Mouse (Mus musculus) forebrain, embryonic 11.5 days (tissue): ENCODE measurements around the gene Dmwd. TPM values are rescaled to one million over a fixed set of nuclear protein-coding genes. Genes with fewer than 3 reads are reported as not detected.

ENCODE experiments used
- ATAC-seq: fragments of 200-750 bp; cut with Nextera tagmentation; replicated peaks from 2 replicates; pipeline ENCODE4 v1.8.0; 2017; ENCODE audit warnings: moderate TSS enrichment; ENCODE audit not compliant: low FRiP score
- DNase-seq: peaks from one replicate; pipeline ENCODE4 v3.0.0-alpha.2; 2017; ENCODE audit warnings: low spot score
- H3K27ac ChIP-seq: fragments of 300-500 bp; sonication (generic); 2 replicates; pipeline ENCODE4 v1.5.1; 2014; ENCODE audit warnings: low read depth, low read length
- H3K27me3 ChIP-seq: fragments of 300-500 bp; sonication (generic); 2 replicates; pipeline ENCODE4 v1.6.1; 2014; ENCODE audit warnings: mild to moderate bottlenecking, low read length, mixed read lengths; ENCODE audit not compliant: control insufficient read depth, insufficient read depth
- H3K36me3 ChIP-seq: fragments of 300-500 bp; sonication (generic); 2 replicates; pipeline ENCODE4 v1.6.1; 2014; ENCODE audit warnings: mild to moderate bottlenecking, low read length, moderate library complexity, mixed read lengths; ENCODE audit not compliant: control insufficient read depth, insufficient read depth
- H3K4me1 ChIP-seq: fragments of 300-500 bp; sonication (generic); replicated peaks from 2 replicates; pipeline ENCODE4 v1.6.1; 2014; ENCODE audit warnings: low read length, mixed read lengths; ENCODE audit not compliant: control insufficient read depth, insufficient read depth
- H3K4me2 ChIP-seq: fragments of 300-500 bp; sonication (generic); 2 replicates; pipeline ENCODE4 v1.6.1; 2014; ENCODE audit warnings: low read depth, mild to moderate bottlenecking, low read length, moderate library complexity, mixed read lengths; ENCODE audit not compliant: severe bottlenecking
- H3K4me3 ChIP-seq: fragments of 300-500 bp; sonication (generic); 2 replicates; pipeline ENCODE4 v1.5.1; 2014; ENCODE audit warnings: low read depth, low read length
- H3K9ac ChIP-seq: fragments of 300-500 bp; sonication (generic); 2 replicates; pipeline ENCODE4 v1.6.1; 2014; ENCODE audit warnings: low read length
- H3K9me3 ChIP-seq: fragments of 300-500 bp; sonication (generic); 2 replicates; pipeline ENCODE4 v1.6.1; 2016; ENCODE audit warnings: low read length, mixed read lengths; ENCODE audit not compliant: control insufficient read depth
- WGBS: fragments of 180-500 bp; shearing (Covaris S2); extraction: QIAGEN DNeasy Blood & Tissue Kit; methylation state at CpG from one replicate; pipeline ENCODE4 v1.1.7; 2014; 5-methylcytosine and 5-hydroxymethylcytosine counted together
- microRNA-seq: library from miRNA; unstranded; fragments of <30 nt; microRNA quantifications from one replicate; pipeline ENCODE4, GENCODE M21; 2016; ENCODE audit not compliant: insufficient number of aligned reads
- polyA plus RNA-seq: library from polyadenylated mRNA; unstranded; fragments of >200 nt; fragmentation: Nextera tagmentation; extraction: Ambion mirVana; gene quantifications from 2 replicates; pipeline ENCODE4 v1.2.1, GENCODE M21; 2014

Gene Dmwd
- polyA plus RNA-seq, 1 experiment from 2014 or later, result 20.9 TPM

GRCm38 (mm10) chr7:19124713-19125112, 48.7 kb downstream of the Dmwd start:
- no peak for DNase-seq
- no peak overlapping the region for H3K4me2 ChIP-seq
- no peaks in the 10 kb centered on the region for H3K9me3 ChIP-seq
- no peak for ATAC-seq
- no peaks in the 10 kb centered on the region for H3K36me3 ChIP-seq
- WGBS, result 91% methylated on average over 6 of the region's 6 CpGs
- H3K9ac ChIP-seq, result no peak overlapping the region
- no peak overlapping the region for H3K27ac ChIP-seq
- no peaks in the 10 kb centered on the region for H3K27me3 ChIP-seq
- H3K4me1 ChIP-seq, result peaks cover 4% of the 10 kb centered on the region; the same call in 1 of the 2 replicates
- H3K4me3 ChIP-seq, result no peak overlapping the region

DNA sequence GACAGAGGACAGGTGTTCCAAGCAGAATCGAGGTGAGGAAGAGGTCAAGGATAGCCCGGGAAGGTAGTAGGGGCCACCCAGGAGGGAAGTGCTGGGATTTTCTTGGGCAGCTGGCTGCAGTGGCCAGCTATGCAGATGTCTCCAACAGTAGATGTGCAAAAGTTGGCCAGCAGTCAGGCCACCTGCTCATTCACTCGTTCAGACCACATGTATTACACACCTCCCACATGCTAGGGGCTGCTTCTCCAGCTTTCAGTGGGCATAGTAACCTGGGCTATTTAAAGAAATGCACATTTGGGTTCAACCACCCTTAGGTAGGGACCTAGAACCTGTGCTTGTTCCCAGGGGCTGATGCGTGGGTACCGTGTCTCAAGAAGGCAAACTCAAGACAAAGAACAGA, 51.7 kb downstream of the Dmwd start:
- WGBS, result 92% methylated on average over 5 of the region's 5 CpGs
- no peak overlapping the region for H3K9ac ChIP-seq
- ATAC-seq (no peak), DNase-seq (no peak)
- no peaks in the 10 kb centered on the region for H3K36me3 ChIP-seq
- no peak overlapping the region for H3K4me2 ChIP-seq
- peaks cover 7% of the 10 kb centered on the region for H3K4me1 ChIP-seq
- no peak overlapping the region for H3K4me3 ChIP-seq
- H3K27ac ChIP-seq, result no peak overlapping the region
- no peaks in the 10 kb centered on the region for H3K27me3 ChIP-seq
- H3K9me3 ChIP-seq, result no peaks in the 10 kb centered on the region

- H3K27ac ChIP-seq, result no peak overlapping the region
- no peaks in the 10 kb centered on the region for H3K27me3 ChIP-seq
- H3K9ac ChIP-seq, result no peak overlapping the region
- H3K4me2 ChIP-seq, result no peak overlapping the region
- no peaks in the 10 kb centered on the region for H3K36me3 ChIP-seq
- DNase-seq, result no peak
- H3K9me3 ChIP-seq, result no peaks in the 10 kb centered on the region
- no peak for ATAC-seq
- no peak overlapping the region for H3K4me3 ChIP-seq
- WGBS, result 95% methylated on average over 5 of the region's 5 CpGs
- peaks cover 7% of the 10 kb centered on the region for H3K4me1 ChIP-seq
These were observed 53.4 kb downstream of the Dmwd start for GRCm38 (mm10) chr7:19129396-19129795.

GRCm38 (mm10) chr7:19130657-19131056, 54.6 kb downstream of the Dmwd start:
- ATAC-seq, result no peak
- H3K36me3 ChIP-seq, result peaks cover 3% of the 10 kb centered on the region; the same call in 1 of the 2 replicates
- peak overlapping the region; percentile 35; the same call in 1 of the 2 replicates for H3K4me3 ChIP-seq

GRCm38 (mm10) chr7:19131324-19131848, 55.4 kb downstream of the Dmwd start:
- H3K9me3 ChIP-seq, result no peaks in the 10 kb centered on the region
- H3K4me3 ChIP-seq, result peak overlapping the region; percentile 35
- H3K9ac ChIP-seq, result peak overlapping the region; percentile 45; the same call in 1 of the 2 replicates
- peak overlapping the region; percentile 69 for H3K27ac ChIP-seq
- WGBS, result under 1% methylated on average over 39 of the region's 39 CpGs
- ATAC-seq, result peak; percentile 98
- peak; percentile 98 for DNase-seq
- H3K36me3 ChIP-seq, result peaks cover 9% of the 10 kb centered on the region; the same call in 1 of the 2 replicates
- H3K27me3 ChIP-seq, result no peaks in the 10 kb centered on the region
- H3K4me2 ChIP-seq, result peak overlapping the region; percentile 67
- H3K4me1 ChIP-seq, result peaks cover 7% of the 10 kb centered on the region

More at GRCm38 (mm10) chr7:19130657-19131056, 54.6 kb downstream of the Dmwd start:
- Histone ChIP-seq H3K4me2 (peak overlapping the region; percentile 67), H3K27ac (peak overlapping the region; percentile 68; the same call in 1 of the 2 replicates), H3K27me3 (no peaks in the 10 kb centered on the region), H3K9me3 (no peaks in the 10 kb centered on the region), H3K9ac (peak overlapping the region; percentile 45; the same call in 1 of the 2 replicates), H3K4me1 (peaks cover 7% of the 10 kb centered on the region)
- WGBS, result 35% methylated on average over 4 of the region's 4 CpGs
- no peak for DNase-seq

Small RNA genes within 50 kb of the gene (microRNA-seq; reads per million reads assigned to microRNA genes)
- not detected for gene Mir3100

Other genes with a start within 250 kb of the Dmwd start
- gene Mill2, start 236.3 kb upstream of the Dmwd start, polyA plus RNA-seq, result 0.09 TPM in 1 of 2 replicates, not detected in the other
- gene Pglyrp1, start 204.9 kb upstream of the Dmwd start, polyA plus RNA-seq, result 0.48 and 0.94 TPM in 2 replicates
- 32.2 and 32.6 TPM in 2 replicates for gene Ccdc61, start 165.8 kb upstream of the Dmwd start, polyA plus RNA-seq
- gene Nova2, start 150.3 kb upstream of the Dmwd start, polyA plus RNA-seq, result 6.9 and 8.3 TPM in 2 replicates
- gene Nanos2, start 88.8 kb upstream of the Dmwd start, polyA plus RNA-seq, result not detected in 2 replicates
- 4.6 and 4.7 TPM in 2 replicates for gene Mypop, start 85.0 kb upstream of the Dmwd start, polyA plus RNA-seq
- gene Irf2bp1, start 72.2 kb upstream of the Dmwd start, polyA plus RNA-seq, result 31.6 and 39.4 TPM in 2 replicates
- gene Foxa3, start 52.7 kb upstream of the Dmwd start, polyA plus RNA-seq, result not detected in 2 replicates
- gene Sympk, start 51.9 kb upstream of the Dmwd start, polyA plus RNA-seq, result 31.0 and 39.7 TPM in 2 replicates
- gene Rsph6a, start 21.5 kb upstream of the Dmwd start, polyA plus RNA-seq, result not detected in 2 replicates
- 12.4 and 13.8 TPM in 2 replicates for gene Dmpk, start 7.6 kb downstream of the Dmwd start, polyA plus RNA-seq
- gene Six5, start 18.4 kb downstream of the Dmwd start, polyA plus RNA-seq, result 9.9 and 10.8 TPM in 2 replicates
- gene Gm4969, start 42.1 kb downstream of the Dmwd start, polyA plus RNA-seq, result 1.2 and 1.4 TPM in 2 replicates
- gene Fbxo46, start 43.6 kb downstream of the Dmwd start, polyA plus RNA-seq, result 13.6 and 13.9 TPM in 2 replicates
- gene Qpctl, start 73.1 kb downstream of the Dmwd start, polyA plus RNA-seq, result 13.8 and 13.9 TPM in 2 replicates
- 154 and 158 TPM in 2 replicates for gene Snrpd2, start 73.5 kb downstream of the Dmwd start, polyA plus RNA-seq
- 0.56 and 0.75 TPM in 2 replicates for gene Gipr, start 89.9 kb downstream of the Dmwd start, polyA plus RNA-seq
- 2.0 and 2.1 TPM in 2 replicates for gene Eml2, start 100.2 kb downstream of the Dmwd start, polyA plus RNA-seq
- gene Gpr4, start 136.3 kb downstream of the Dmwd start, polyA plus RNA-seq, result 1.6 and 2.5 TPM in 2 replicates
- 54.1 and 59.8 TPM in 2 replicates for gene Opa3, start 152.1 kb downstream of the Dmwd start, polyA plus RNA-seq
- gene Vasp, start 195.6 kb downstream of the Dmwd start, polyA plus RNA-seq, result 52.8 and 53.0 TPM in 2 replicates
- 0.44 TPM in 1 of 2 replicates, not detected in the other for gene Ppm1n, start 203.8 kb downstream of the Dmwd start, polyA plus RNA-seq
- 47.3 and 54.7 TPM in 2 replicates for gene Rtn2, start 206.4 kb downstream of the Dmwd start, polyA plus RNA-seq
- not detected in 2 replicates for gene Fosb, start 233.8 kb downstream of the Dmwd start, polyA plus RNA-seq